Mouse (Mus musculus): ENCODE results near the gene Gm13723. TPM values are rescaled to one million over a fixed set of nuclear protein-coding genes. Genes with fewer than 3 reads are reported as not detected.

Gm13723 gene
- total RNA-seq (2021), result not detected
- long read RNA-seq, experiment 1, result 0 reads
- long read RNA-seq, experiment 2, result 0 reads

- no peak for DNase-seq (ENCODE audit: low spot score in 2 of 2)
These were observed at the start of gene Gm13723 for GRCm38 (mm10) chr2:86874702-86875101. TSS of gene Gm13723 (minus strand) at chr2:86874802.

GRCm38 (mm10) chr2:86905647-86906046 is 31.0 kb upstream of the Gm13723 start:
- no peak for DNase-seq (ENCODE audit: low spot score in 2 of 2)

- DNase-seq (ENCODE audit: low spot score in 2 of 2), result no peak
These were observed 17.5 kb upstream of the Gm13723 start, which contains the start of gene Olfr1097 for GRCm38 (mm10) chr2:86892116-86892515. TSS of gene Olfr1097 (minus strand) at chr2:86892216.

GRCm38 (mm10) chr2:86851596-86851995 is 23.0 kb downstream of the Gm13723 start, which contains the start of gene Olfr1095:
TSS of gene Olfr1095 (minus strand) at chr2:86851696.
- no peak for DNase-seq (ENCODE audit: low spot score in 2 of 2)

- DNase-seq (ENCODE audit: low spot score in 2 of 2), result no peak
These were observed 50.2 kb downstream of the Gm13723 start, which contains the start of gene Olfr1094 for GRCm38 (mm10) chr2:86824363-86824762. TSS of gene Olfr1094 (plus strand) at chr2:86824663.

Other genes with a start within 250 kb of the Gm13723 start
- gene Olfr1084, start 235.1 kb downstream of the Gm13723 start, total RNA-seq (2021), result not detected
- gene Olfr1085, start 212.8 kb downstream of the Gm13723 start, total RNA-seq (2021), result not detected
- not detected for gene Olfr1086, start 194.7 kb downstream of the Gm13723 start, total RNA-seq (2021)
- gene Olfr1087, start 176.4 kb downstream of the Gm13723 start, total RNA-seq (2021), result not detected
- not detected for gene Olfr1089, start 141.1 kb downstream of the Gm13723 start, total RNA-seq (2021)
- not detected for gene Olfr1090, start 115.8 kb downstream of the Gm13723 start, total RNA-seq (2021)
- not detected for gene Olfr1093, start 92.3 kb downstream of the Gm13723 start, total RNA-seq (2021)
- gene Olfr141, start 64.8 kb downstream of the Gm13723 start, total RNA-seq (2021), result not detected
- not detected for gene Olfr1094, start 50.1 kb downstream of the Gm13723 start, total RNA-seq (2021)
- gene Olfr1095, start 23.1 kb downstream of the Gm13723 start, total RNA-seq (2021), result not detected
- gene Olfr1097, start 17.4 kb upstream of the Gm13723 start, total RNA-seq (2021), result not detected
- not detected for gene Olfr1098, start 49.7 kb upstream of the Gm13723 start, total RNA-seq (2021)
- gene Olfr1099, start 85.9 kb upstream of the Gm13723 start, total RNA-seq (2021), result not detected
- not detected for gene Olfr1100, start 105.2 kb upstream of the Gm13723 start, total RNA-seq (2021)
- not detected for gene Olfr1101, start 116.4 kb upstream of the Gm13723 start, total RNA-seq (2021)
- gene Olfr1102, start 123.6 kb upstream of the Gm13723 start, total RNA-seq (2021), result not detected
- gene Olfr1104, start 152.3 kb upstream of the Gm13723 start, total RNA-seq (2021), result not detected
- gene Olfr1105, start 161.7 kb upstream of the Gm13723 start, total RNA-seq (2021), result not detected
- gene Olfr1106, start 177.5 kb upstream of the Gm13723 start, total RNA-seq (2021), result not detected
- not detected for gene Olfr1107, start 201.0 kb upstream of the Gm13723 start, total RNA-seq (2021)
- gene Olfr1109, start 221.2 kb upstream of the Gm13723 start, total RNA-seq (2021), result not detected
- not detected for gene Olfr259, start 239.8 kb upstream of the Gm13723 start, total RNA-seq (2021)